Mouse (Mus musculus) heart, postnatal 36 days (tissue): ENCODE measurements around the gene Ak8. TPM values are rescaled to one million over a fixed set of nuclear protein-coding genes. Genes with fewer than 3 reads are reported as not detected.

Experiments
- DNase-seq, 2 experiments: peaks; one replicate each; pipeline ENCODE4 v3.0.0; 2021 to 2022
- intact Hi-C: fragments of 180-260 bp; cut with DNase I; formaldehyde crosslinking; loops from one replicate; pipeline ENCODE4 v1.15.1; 2025
- microRNA-seq, 2 experiments: library from miRNA; unstranded; fragments of <30 nt; microRNA quantifications; one replicate each; pipeline ENCODE4 v1.2.0; 2021; ENCODE audit warnings: borderline number of aligned reads in 2 of 2
- total RNA-seq, 2 experiments: library from RNA; stranded (reverse); gene quantifications; 2 replicates each; pipeline ENCODE4 v1.2.3; 2021

Gene Ak8
- total RNA-seq, 2 experiments from 2014 or later, result not detected

- intact Hi-C loops, result no loop called here
These were observed 152.6 kb downstream of the Ak8 start for GRCm38 (mm10) chr2:28852594-28852993.

GRCm38 (mm10) chr2:28855773-28856172 is 155.8 kb downstream of the Ak8 start:
- no peak for DNase-seq
- intact Hi-C loops, result no loop called here

More at GRCm38 (mm10) chr2:28852594-28852993, 152.6 kb downstream of the Ak8 start:
- DNase-seq, result no peak

- intact Hi-C loops, result no loop called here
- DNase-seq, result no peak
These were observed 159.3 kb downstream of the Ak8 start for GRCm38 (mm10) chr2:28859303-28859702.

GRCm38 (mm10) chr2:28860678-28861423 is 160.9 kb downstream of the Ak8 start:
- DNase-seq, result no peak
- intact Hi-C loops, result no loop called here

Small RNA genes within 50 kb of the gene (microRNA-seq; reads per million reads assigned to microRNA genes)
- 0.67 to 0.72 reads per million in 2 experiments for gene Mir3088

Other genes starting within 250 kb of the Ak8 start
- not detected for gene 1700007K13Rik, start 233.8 kb upstream of the Ak8 start, total RNA-seq
- 10 to 100 TPM; 38.2 to 41.8 TPM for gene Mrps2, start 232.1 kb upstream of the Ak8 start, total RNA-seq
- 1 to 10 TPM; 2.6 to 3.7 TPM for gene Gbgt1, start 203.3 kb upstream of the Ak8 start, total RNA-seq
- gene Gm10134, start 194.1 kb upstream of the Ak8 start, total RNA-seq, result 1 to 10 TPM in 1 of 2 experiments, under 1 TPM in 1; 0.84 to 1.3 TPM
- gene Ralgds, start 187.0 kb upstream of the Ak8 start, total RNA-seq, result 10 to 100 TPM; 13.3 to 13.6 TPM
- not detected for gene Cel, start 136.8 kb upstream of the Ak8 start, total RNA-seq
- gene Gtf3c5, start 116.4 kb upstream of the Ak8 start, total RNA-seq, result 10 to 100 TPM in 1 of 2 experiments, 1 to 10 TPM in 1; 9.6 to 11.5 TPM
- gene Gfi1b, start 78.2 kb upstream of the Ak8 start, total RNA-seq, result not detected
- gene Tsc1, start 58.9 kb upstream of the Ak8 start, total RNA-seq, result 10 to 100 TPM; 26.2 to 26.3 TPM
- not detected for gene Spaca9, start 437 bp upstream of the Ak8 start, total RNA-seq
- gene Gtf3c4, start 140.2 kb downstream of the Ak8 start, total RNA-seq, result 10 to 100 TPM; 17.8 to 20.1 TPM
- gene Ddx31, start 140.2 kb downstream of the Ak8 start, total RNA-seq, result 1 to 10 TPM; 3.3 to 4.1 TPM
- gene Barhl1, start 216.5 kb downstream of the Ak8 start, total RNA-seq, result not detected